Mouse (Mus musculus) MN1 (cell line): ENCODE data around the gene Tril.

Experiments
- DNase-seq: peaks from one replicate; pipeline ENCODE4 v3.0.0-alpha.2; 2016; ENCODE audit warnings: low spot score

Tril gene

DNA sequence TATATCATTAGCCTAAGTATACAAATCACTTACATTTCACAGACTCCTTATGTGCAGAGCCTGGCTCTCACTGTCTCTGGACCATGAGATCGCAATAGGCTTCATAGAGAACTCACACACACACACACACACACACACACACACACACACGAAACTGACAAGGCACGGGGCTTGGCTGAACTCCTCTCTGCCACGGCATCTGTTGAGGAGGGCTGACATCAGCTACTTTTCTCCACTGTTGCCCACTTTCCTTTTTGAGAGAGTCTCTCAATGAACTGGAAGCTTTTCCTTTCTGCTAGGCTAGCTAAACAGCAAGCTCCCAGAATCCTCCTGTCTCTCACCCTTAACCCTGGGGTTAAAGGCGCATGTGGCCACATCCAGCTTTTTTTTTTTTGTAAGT lies 14.6 kb downstream of the Tril start:
- DNase-seq, result no peak

DNA sequence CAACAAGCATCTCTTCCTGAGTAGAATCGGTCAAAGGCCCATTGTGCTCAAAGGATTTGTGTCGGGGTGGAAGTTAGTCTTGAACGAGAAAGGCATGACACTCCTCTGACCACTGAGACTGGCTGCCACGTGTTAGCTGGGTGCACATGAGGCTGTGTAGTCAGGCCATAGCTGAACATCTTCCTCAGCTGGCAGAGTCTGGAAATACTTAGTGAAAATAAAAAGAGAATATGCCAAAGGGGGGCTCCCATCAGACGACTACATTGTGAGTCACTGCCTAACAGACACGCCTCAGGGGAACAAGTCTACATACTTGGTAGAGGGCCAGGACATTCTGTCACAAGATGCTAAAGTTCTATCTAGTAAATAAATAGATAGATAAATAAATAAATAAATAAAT lies 16.5 kb downstream of the Tril start:
- no peak for DNase-seq

GRCm38 (mm10) chr6:53803551-53803950 lies 17.1 kb downstream of the Tril start:
- no peak for DNase-seq

DNA sequence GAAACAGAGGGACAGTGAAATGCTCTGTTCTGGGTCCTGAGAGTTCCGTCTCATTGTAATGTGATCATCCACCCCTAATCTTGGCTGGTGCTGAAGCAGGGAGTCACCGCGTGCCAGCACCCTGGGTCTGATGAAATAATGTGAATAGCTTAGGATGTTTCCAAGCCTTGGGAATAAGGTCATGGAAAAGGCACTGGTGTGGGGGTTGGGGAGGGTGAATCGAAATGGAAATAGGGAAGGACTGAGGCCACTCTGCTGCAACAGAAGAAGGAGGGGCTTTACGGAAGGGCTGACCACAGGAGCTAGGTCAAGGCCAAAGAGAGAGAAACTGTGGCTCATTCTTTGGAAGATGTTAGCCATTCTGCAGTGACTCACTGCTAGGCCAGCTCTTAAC lies 18.7 kb downstream of the Tril start:
- peak; percentile 63 for DNase-seq

- no peak for DNase-seq
These were observed 19.2 kb downstream of the Tril start for GRCm38 (mm10) chr6:53801269-53801892.

DNA sequence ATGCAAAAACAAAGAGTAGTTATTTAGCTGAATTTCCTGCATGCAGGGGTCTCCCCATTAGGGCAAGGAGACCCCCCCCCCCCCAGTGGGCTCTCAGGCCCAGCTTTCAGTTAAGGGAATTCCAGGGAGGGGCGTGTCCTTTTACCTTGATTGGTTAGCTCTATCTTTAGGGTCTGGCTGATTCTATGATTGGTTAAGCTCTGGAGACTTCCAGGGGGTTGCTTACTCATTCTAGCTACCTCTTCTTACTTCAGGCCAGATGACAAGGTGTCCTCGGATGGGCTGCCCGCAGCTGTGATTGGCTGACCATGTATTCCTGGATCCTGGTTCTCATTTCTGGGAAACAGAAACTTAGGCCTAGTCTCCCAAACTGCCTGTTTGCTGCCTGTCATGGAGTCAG lies 21.8 kb downstream of the Tril start:
- no peak for DNase-seq

DNA sequence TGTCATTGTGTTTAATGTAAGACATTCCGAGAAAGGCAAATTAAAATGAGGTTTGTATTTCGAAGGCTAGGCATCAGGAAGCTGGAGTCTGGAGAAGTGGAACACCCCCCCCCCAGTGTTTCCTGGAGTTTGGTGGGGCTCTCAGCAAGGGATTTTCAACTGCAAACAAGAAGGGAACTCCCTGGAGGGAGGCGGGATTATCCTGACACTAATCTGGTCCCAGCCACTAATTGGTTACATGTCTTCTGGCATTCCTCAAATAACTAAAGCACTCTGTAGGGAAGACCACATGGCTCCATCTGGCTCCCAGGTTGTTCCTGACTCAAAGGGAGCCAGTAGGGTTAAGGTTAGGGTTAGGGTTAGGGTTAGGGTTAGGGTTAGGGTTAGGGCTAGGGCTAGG lies 23.8 kb downstream of the Tril start:
- DNase-seq, result no peak

DNA sequence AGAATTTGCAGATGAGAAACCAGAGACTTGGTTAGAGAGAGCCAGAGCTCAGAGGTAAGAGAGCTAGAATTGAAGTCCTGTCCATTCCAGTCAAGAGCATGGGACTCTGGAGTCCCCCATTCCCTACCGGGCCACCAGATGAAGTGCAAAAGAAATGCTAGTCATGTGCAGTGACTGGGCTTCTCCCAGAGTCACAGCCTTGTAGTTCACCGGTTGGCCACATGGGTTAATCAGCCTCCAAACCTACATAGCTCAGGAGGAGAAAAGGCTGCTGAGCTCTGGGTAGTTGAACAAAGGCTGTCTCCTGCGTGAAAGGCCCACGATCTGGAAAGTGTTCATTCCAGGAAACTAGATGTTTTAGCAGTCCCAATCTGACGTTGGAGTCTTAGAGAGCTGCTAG lies 24.8 kb downstream of the Tril start:
- no peak for DNase-seq

DNA sequence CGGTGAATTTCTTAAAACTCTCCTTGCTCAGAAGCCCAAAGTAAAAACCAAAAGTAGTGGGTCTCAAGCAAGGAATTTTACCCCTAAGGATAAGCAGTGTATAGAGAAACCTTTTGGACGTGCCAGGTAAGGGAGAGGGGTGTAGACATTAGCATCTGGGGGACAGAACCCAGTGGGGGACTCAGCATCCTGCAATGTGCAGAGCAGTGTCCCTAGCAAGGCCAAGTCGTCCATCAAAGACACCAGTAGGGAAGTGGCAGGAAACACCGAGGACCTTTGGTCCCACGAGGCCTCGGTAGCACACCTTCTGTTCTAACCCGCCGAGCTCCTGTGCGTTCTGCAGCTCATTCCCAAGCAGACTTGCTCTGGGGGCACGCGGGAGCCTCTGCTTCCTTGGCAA lies 25.6 kb downstream of the Tril start:
- DNase-seq, result no peak

DNA sequence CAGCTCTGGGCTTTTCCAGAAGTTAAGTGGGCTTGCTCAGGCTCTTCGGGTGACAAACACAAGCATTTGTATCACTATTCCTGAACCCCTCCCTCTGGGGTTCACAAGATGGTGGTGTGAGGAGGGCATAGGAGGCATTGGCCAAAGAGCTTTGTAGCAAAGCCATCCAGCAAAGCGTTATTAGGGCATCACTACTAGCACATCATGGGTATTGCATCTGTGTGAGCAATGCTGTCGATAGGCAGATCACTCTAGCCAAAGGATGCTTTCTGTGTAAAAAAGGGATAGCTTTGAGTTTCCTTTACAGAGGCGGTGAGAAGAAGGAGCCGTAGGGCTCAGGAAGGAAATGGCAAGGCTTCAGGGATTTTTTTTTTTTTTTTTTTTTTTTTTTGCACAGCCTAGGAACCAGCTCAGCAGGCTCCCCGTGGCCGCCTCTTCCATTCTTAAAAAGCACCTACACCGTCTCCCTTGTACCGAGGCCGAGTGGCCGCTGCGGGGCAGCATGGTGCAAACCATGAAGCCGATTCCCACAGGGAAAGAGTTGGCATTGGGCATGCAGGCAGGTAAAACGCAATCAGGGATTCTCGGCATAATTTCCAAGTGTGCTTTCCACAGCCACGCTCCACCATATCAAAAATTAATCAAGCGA lies 26.2 kb downstream of the Tril start:
- peak; percentile 43 for DNase-seq

DNA sequence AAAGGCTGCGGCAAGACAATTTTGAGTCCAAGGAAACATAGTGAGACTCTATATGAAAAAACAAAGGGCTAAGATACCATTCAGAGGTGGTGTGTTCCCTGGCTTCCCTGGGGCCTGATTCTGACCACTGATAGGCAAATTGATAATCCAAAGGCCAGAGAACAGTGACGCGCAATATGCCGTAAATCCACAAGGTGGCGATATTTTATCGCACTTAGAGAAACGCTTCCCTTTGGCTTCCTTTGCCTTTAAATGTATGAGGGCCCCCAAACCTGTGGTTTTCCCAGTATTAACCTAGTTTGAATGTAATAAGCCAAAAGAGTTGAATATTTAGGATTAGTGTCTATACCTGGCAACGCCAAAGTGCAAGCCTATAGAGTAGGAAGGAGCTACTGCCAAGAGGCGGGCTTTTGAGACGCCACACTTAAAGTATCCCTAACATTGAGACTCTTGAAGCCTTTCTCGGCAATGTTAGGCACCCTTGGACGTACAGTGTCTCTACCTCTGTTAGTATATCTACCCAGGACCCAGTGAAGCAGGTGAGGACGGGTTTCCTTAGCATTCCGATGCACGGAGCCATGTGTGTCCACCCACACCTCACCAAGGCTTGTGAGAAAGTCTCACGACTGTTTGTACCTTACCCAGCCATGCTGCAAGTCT lies 37.6 kb downstream of the Tril start:
- DNase-seq, result peak; percentile 77

DNA sequence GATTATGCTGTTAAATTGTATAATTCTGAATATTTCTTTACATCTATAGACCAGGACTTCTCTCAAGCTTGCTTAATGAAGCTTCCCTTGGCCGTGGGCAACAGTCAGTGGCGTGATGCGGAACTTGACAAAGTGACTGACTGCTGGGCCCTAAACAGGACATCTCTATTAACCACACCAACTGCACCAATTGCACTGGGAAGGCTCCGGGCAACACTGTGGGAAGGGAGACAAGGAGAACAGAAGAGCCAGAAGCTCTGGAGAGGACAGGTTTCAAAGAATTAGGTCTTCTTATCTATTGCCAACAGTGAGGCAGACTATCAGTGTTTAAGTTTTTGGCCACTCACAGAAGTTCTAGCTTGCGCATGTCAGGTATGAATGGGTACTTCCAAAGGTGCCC lies 38.4 kb downstream of the Tril start:
- no peak for DNase-seq

DNA sequence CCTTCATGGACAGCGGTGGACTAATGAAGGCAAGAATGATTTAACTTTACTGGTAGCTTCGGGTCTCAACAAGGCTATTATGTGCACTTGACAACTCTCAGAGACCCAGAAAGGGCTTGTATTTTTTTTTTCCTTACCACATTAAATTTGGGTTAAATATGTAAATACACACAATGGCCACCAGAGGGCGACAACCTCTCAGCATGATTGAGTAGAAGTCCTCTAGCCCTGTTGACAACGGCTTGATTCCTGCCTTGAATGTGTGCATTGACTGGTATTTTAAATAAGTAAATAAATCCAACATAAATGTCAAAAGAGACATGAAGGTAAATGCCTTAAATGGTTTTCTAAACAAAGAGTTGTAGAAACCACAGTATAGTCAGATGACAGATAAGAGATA lies 39.5 kb downstream of the Tril start:
- peak; percentile 75 for DNase-seq

- no peak for DNase-seq
These were observed 40.6 kb downstream of the Tril start for GRCm38 (mm10) chr6:53780008-53780407.

DNA sequence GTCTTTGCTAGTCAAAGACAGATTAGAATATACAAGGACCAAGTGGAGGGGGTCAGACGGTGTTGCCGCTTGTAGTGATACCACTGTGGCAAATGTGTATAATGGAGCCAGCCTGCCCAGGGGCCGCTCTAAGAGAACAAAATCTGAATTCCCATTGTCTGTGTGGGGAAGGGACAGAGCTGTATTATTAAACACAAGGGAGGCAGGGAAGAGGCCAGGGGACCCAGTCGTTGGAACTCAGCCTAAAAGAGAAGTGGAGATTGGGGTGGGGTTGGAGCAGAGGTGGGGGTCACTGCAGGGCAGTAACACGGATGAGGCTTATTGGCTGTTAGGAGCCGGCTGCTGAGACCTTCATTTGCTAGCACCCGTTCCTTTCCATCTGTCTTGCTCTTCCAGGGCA lies 41.1 kb downstream of the Tril start:
- no peak for DNase-seq

GRCm38 (mm10) chr6:53778424-53778955 lies 42.1 kb downstream of the Tril start:
- DNase-seq, result no peak

DNA sequence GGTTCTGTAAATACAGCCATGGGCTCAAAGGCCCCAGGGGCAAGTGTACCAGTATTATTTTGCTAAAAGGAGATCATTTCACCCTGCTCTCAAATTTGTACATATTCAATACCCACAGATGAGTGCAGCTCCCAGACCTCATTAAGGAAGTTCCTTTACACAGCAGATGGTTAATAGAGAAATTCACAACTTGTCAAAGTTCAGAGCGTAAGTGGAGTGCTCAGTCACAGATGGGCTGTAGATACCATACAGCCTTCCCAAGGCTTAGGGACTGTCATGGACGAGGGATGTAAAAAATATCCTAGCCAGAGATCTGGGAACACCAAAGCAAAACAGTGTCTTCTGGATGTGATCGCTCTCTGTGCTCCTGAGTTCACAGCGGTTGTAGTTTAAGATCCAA lies 52.4 kb downstream of the Tril start:
- no peak for DNase-seq

GRCm38 (mm10) chr6:53766243-53766915 lies 54.3 kb downstream of the Tril start:
- DNase-seq, result peak; percentile 32

- no peak for DNase-seq
These were observed 54.9 kb downstream of the Tril start for GRCm38 (mm10) chr6:53765731-53766130.
